In the genomic region with DNA sequence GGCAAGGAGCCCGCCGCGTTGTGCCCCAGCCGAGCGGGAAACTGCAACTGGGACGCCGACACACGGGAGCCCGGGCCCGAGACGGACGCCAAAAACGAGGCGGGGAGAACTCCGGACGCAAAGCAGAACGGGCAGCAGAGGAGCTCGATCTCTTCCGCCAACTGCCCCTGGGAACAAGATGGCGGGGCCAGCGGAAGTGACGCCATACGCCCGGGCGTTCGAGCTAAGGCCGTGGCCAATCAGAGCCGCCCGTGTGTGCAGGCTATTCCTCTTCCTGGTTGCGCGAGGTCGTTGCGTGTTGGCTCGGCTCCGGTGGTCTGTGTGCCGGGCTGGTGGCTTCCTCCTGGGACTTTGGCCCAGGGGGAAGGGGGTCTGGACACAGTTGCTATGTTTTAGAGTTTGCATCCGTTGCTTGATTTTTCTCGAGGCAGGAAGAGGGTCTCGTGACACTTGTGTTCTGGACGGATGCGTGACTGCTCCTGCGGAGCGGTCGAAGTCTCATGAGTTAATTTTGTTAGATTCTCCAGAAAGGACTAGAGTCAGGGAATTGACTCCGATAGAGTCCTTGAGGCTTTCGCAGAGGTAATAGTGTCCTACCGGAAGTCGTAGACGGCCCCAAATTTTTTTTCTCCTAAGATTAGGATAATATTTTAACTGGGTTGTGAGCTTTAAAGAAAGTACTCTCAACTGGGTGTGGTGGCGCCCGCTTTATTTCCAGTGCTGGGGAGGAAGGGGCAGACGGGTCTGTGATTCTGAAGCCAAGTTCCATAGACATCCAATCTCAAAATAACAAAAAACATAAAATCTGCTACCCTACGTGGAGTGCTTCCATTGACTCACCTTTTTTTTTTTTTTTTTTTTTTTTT, we compare ENCODE assay signal across 8 mouse cellular contexts. TPM values are rescaled to one million over a fixed set of nuclear protein-coding genes. Genes with fewer than 3 reads are reported as not detected.
A peak's percentile ranks its signal among the peaks of the same experiment; 100 is the strongest.
DNase-seq lines count a peak whose midpoint lies in the region; ATAC-seq lines count a peak whose summit lies in the region.

A gene (minus strand): TSS at position 180 of the 866 bp plus-strand sequence.

- peak within 1 kb of the TSS; percentile 99 for H3K4me3 ChIP-seq in hindbrain, embryonic 15.5 days

- H3K9me3 ChIP-seq in hindbrain, embryonic 15.5 days, result no peaks in the 10 kb centered on the region

- ATAC-seq in hindbrain, embryonic 15.5 days (ENCODE audit: low FRiP score, low read depth), result peak; percentile 99

- no peaks in the 10 kb centered on the region for H3K27me3 ChIP-seq in hindbrain, embryonic 15.5 days

- peak; percentile 95 for DNase-seq in T-cell, adult 2 months (ENCODE audit: low spot score)
- DNase-seq in cerebellum, postnatal 36 days, result peak; percentile 94 to 96
- peak; percentile 92 to 96 for DNase-seq in frontal cortex, postnatal 36 days (ENCODE audit: low spot score in 2 of 2)
- DNase-seq in left cerebral cortex, adult 11 months (ENCODE audit: low spot score), result peak; percentile 92
- peak; percentile 96 to 98 for DNase-seq in lung, postnatal 4 days
- DNase-seq in retina, postnatal 7 days (ENCODE audit: low read depth, low spot score), result peak; percentile 92
- peak; percentile 90 for DNase-seq in urinary bladder, adult 2 months (ENCODE audit: low spot score)

- peak within 1 kb of the TSS; percentile 84 for H3K9ac ChIP-seq in hindbrain, embryonic 15.5 days

- WGBS in hindbrain, embryonic 15.5 days, result under 1% methylated on average over 53 of the region's 53 CpGs

- peaks cover 23% of the 10 kb centered on the region for H3K4me1 ChIP-seq in hindbrain, embryonic 15.5 days (replicated peaks)

- H3K36me3 ChIP-seq in hindbrain, embryonic 15.5 days, result peaks cover 8% of the 10 kb centered on the region

- H3K4me2 ChIP-seq in hindbrain, embryonic 15.5 days, result peak within 1 kb of the TSS; percentile 99

- peak within 1 kb of the TSS; percentile 98 for H3K27ac ChIP-seq in hindbrain, embryonic 15.5 days (replicated peaks)

RNA-seq across cellular contexts. Expression of the gene that starts here (rescaled TPM):
- polyA plus RNA-seq in hindbrain, embryonic 15.5 days (2015; fragmentation: Nextera tagmentation; extraction: Ambion mirVana), result 51.8 and 54.4 TPM in 2 replicates
- 77.1 and 80.1 TPM in 2 replicates for polyA plus RNA-seq in urinary bladder, adult 2 months (2012; rRNA removed)

Comparison
In these comparisons a context has a peak if more than half of its experiments do, and no peak if none do; other contexts are left out.
1. Peak in every context shown above with its lines: DNase-seq, ATAC-seq, H3K4me3 ChIP-seq and H3K27ac ChIP-seq.